Mouse (Mus musculus) spleen, embryonic (tissue): ENCODE measurements around the gene Rab1b.

Experiments used
- CTCF ChIA-PET: fragments of 350-600 bp; sonication (Branson Sonifier 250); formaldehyde crosslinking; loops from one replicate; lab custom pipeline; 2022; lab: Charles Lee

Gene Rab1b

GRCm38 (mm10) chr19:5073028-5073427 lies 33.8 kb downstream of the Rab1b start:
- CTCF ChIA-PET, result no interaction called here

- CTCF ChIA-PET, result interaction anchor here (0.6 kb wide), 1 partner anchor 68 kb away, joined by 3 read pairs; no protein-coding TSS in a partner anchor
Observed at GRCm38 (mm10) chr19:5072389-5073019, 34.4 kb downstream of the Rab1b start.

- CTCF ChIA-PET, result interaction anchor here (0.6 kb wide), 1 partner anchor 68 kb away, joined by 3 read pairs; no protein-coding TSS in a partner anchor
Observed at GRCm38 (mm10) chr19:5071545-5072369, 35.1 kb downstream of the Rab1b start.

- CTCF ChIA-PET, result interaction anchor here (1.3 kb wide), 1 partner anchor 15 kb away, joined by 3 read pairs; no protein-coding TSS in a partner anchor
Observed at GRCm38 (mm10) chr19:5071077-5071476, 35.8 kb downstream of the Rab1b start.

DNA sequence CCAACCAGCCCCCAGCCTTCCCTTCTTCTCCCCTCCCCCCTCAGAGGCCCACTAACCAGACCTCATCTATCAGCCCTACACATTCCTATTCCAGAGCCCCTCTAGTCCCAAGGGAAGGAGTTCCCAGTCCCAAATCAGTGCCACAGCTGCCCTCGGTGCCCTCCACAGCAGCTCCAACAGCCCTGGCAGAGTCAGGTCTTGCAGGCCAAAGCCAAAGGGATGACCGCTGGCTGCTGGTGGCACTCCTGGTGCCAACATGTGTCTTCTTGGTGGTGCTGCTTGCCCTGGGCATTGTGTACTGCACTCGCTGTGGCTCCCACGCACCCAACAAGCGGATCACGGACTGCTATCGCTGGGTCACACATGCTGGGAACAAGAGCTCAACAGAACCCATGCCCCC lies 36.9 kb downstream of the Rab1b start:
- CTCF ChIA-PET, result interaction anchor here (1.3 kb wide), 1 partner anchor 14 kb away, joined by 3 read pairs; no protein-coding TSS in a partner anchor

GRCm38 (mm10) chr19:5069486-5069885 lies 37.4 kb downstream of the Rab1b start:
- CTCF ChIA-PET, result interaction anchor here (1.3 kb wide), 1 partner anchor 14 kb away, joined by 3 read pairs; no protein-coding TSS in a partner anchor

DNA sequence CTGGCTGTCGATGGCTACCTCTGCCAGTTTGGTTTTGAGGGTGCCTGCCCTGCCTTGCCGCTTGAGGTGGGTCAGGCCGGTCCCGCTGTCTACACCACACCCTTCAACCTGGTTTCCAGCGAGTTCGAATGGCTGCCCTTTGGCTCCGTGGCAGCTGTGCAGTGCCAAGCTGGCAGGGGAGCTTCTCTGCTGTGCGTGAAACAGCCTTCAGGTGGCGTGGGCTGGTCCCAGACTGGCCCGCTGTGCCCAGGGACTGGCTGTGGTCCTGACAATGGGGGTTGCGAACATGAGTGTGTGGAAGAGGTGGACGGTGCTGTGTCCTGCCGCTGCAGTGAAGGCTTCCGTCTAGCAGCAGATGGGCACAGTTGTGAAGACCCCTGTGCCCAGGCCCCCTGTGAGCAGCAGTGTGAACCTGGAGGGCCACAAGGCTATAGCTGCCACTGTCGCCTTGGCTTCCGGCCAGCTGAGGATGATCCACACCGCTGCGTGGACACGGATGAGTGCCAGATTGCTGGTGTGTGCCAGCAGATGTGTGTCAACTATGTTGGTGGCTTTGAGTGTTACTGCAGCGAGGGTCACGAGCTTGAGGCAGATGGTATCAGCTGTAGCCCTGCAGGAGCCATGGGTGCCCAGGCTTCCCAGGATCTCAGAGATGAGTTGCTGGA lies 38.2 kb downstream of the Rab1b start:
- CTCF ChIA-PET, result no interaction called here

DNA sequence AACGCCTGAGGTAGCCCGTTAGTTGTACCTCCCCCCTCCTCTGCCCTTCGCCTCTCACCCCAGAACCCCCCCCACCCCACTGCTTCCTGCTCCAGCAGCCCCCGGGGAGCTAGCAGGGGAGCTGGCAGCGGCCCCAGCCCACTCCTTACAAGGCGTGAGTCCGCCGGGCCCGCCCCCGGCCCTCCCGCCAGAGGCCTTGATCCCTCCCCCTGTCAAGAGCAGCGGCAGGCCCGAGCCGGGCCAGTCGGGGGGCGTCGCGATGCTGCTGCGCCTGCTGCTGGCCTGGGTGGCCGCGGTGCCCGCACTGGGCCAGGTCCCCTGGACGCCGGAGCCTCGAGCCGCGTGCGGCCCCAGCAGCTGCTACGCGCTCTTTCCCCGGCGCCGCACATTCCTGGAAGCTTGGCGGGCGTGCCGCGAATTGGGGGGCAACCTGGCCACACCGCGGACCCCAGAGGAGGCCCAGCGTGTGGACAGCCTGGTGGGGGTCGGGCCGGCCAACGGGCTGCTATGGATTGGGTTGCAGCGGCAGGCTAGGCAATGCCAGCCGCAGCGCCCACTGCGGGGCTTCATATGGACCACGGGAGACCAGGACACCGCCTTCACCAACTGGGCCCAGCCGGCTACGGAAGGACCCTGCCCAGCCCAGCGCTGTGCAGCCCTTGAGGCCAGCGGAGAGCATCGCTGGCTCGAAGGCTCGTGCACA lies 38.9 kb downstream of the Rab1b start, which contains the start of gene Cd248:
Gene Cd248 (plus strand): TSS at position 212 of the 703 bp plus-strand sequence.
- CTCF ChIA-PET, result interaction anchor here (0.5 to 0.7 kb wide), 2 partner anchors 18 to 1060 kb away, joined by 3 read pairs; partner anchors contain the start of genes Rin1 and Snx15

- CTCF ChIA-PET, result interaction anchor here (0.7 kb wide), 1 partner anchor 1061 kb away, joined by 3 read pairs; the partner anchor contains the start of gene Snx15
Observed at GRCm38 (mm10) chr19:5067040-5067799, 39.7 kb downstream of the Rab1b start.

DNA sequence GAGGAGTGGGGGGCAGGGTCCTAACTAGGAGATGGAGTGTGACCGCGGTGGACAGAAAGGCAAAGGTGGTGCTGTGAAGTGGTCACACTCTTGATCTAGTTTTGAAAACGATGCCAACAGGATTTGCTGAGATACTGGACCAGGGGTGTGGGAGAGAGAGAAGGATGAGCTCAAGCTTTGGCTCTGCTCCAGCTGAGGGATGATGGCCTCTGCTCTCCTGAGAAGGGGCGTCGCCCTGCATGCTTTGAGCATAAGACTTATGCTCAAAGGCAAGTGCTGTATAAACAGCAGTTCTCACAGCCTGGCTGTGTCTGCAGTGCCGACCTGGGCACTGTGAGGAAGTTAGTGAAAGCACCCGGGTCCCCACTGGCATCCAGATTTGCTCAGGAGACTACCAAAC lies 41.8 kb downstream of the Rab1b start:
- CTCF ChIA-PET, result interaction anchor here (0.6 kb wide), 1 partner anchor 25 kb away, joined by 16 read pairs; no protein-coding TSS in a partner anchor

GRCm38 (mm10) chr19:5062446-5062845 lies 44.4 kb downstream of the Rab1b start:
- CTCF ChIA-PET, result interaction anchor here (0.7 kb wide), 1 partner anchor 364 kb away, joined by 4 read pairs; no protein-coding TSS in a partner anchor

DNA sequence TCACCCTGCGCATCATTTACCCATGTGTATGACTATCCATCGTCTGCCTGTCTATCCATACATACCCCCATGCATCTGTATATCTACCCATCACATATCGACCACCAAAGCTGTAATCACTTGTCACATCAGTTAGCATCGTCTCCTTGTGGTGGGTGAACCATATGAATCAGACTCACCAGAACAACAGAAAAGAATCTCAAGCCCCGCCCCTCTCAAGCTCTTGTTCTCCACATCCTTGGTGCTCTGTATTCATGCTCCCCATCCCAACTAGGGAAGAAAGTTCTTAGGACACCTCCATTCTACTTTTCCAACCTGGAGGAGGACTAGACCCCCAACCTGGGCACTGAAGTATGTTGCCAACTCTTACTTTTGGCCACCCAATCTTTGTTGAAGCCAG lies 44.8 kb downstream of the Rab1b start:
- CTCF ChIA-PET, result no interaction called here

DNA sequence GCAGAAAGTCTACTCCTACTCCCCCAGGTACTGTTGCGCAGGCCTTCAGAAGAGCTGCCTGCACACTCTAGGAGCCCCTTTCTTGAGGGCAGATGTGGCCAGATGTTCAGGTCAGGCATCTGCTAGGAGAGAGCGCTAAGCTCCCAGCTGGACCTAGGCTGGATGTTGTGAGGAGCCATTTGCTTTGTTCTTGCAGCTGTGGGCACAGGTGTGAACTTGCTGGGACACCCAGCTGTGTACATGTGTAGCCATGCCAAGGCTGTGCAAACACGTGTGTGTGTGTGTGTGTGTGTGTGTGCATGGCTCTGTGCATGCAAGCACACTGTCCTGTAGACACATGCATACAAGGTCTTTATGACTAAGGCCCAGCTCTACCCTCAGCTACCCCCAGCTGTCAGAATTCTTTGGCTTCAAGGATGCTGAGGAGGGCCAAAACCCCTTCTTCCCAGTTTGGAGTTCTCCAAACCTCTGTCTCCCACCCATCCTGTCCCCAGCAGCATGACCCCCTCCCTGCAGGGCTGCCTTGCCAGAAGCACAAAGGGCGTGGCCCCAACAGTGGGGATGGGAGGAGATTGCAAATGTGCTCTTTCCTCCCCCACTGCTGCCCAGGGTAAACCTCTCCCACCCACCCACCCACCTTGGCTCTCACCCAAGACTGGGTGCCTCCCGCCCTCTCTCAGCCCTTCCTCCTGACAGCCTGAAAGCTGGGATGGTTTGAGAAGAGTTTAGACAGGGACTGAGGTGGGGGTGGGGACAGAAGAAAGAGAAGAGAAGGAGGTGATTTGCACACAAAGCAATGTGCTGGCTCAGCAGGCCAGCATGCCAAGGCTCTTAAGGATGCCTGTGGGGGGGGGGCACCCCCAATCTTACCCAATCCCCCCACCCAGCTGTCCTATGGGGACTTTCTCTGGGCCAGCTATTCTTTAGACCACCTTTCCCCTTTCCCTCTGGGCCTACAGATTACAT lies 46.2 kb downstream of the Rab1b start:
- CTCF ChIA-PET, result no interaction called here

GRCm38 (mm10) chr19:5058801-5059771 lies 47.8 kb downstream of the Rab1b start:
- CTCF ChIA-PET, result no interaction called here

GRCm38 (mm10) chr19:5057876-5058775 lies 48.7 kb downstream of the Rab1b start:
- CTCF ChIA-PET, result no interaction called here

DNA sequence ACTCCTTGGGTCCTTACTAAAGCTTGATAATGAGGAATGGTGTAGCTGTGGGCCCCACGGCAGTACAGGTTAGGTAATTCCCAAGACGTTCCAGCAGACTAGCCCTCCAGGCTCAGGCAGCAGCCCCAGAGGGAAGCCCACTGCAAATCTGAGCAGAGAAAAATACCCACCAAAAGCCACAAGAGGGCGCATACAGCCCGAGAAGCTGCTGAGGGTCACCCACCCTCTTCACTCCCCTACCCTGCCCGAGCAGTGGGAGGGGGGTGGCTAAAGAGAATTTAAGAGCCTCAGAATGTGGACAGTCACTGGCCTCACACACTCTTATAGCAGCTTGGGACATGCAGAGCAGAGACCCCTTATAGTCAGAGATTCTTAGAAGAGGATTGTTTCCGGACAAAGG lies 50.6 kb downstream of the Rab1b start:
- CTCF ChIA-PET, result interaction anchor here (0.8 to 1.2 kb wide), 2 partner anchors 14 to 37 kb away, joined by 3 read pairs; no protein-coding TSS in a partner anchor
